Mouse (Mus musculus): ENCODE measurements at regions not wholly inside any gene's neighbourhood (a gene's known extent, or its start where the extent isn't known, plus 50 kb on each side); places are given as distances from the start of the nearest gene placed in this dataset.

DNA sequence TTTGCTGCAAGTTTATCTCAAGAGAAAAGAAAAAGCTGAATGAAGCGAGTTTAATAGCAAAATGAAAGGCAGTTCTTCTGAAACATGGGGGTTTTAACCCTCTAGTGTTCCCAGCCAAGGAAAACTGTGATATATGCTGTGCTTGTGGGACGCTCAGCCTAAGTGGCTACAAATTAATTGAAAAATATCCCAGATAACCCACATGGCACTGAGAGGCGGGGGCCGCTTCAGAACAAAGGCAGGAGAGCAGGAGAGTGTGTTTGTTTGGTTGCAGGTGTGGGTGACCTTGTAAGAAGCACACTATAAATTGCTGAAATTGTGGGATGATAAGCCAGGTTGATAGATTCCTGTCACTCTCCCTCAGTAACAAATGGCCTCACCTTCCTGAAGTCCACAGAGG lies 154.7 kb upstream of the Mpped2 start:
- no peak for DNase-seq (ENCODE audit: low spot score)

DNA sequence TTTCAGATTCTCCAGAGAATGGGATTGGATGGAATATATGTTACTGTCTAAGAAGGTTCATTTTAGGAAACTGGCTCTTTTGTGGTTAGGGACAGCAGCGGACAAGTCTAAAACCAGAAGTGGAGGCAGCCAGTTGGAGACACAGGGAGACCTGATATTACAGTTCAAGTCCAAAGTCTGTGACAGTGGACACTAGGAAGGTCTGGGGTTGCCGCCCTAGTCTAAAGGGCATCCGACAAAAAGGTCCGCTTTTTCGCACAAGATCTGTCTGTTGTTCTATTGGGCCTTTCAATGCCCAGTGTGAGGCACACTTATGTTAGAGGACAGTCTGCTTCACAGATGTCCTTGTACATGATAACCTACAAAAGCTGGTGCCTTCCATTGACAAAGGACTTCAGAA lies 152.9 kb upstream of the Mpped2 start:
- no peak for DNase-seq (ENCODE audit: low spot score)

GRCm38 (mm10) chr2:106547117-106547516 lies 146.0 kb upstream of the Mpped2 start:
- no peak for DNase-seq (ENCODE audit: low spot score)

DNA sequence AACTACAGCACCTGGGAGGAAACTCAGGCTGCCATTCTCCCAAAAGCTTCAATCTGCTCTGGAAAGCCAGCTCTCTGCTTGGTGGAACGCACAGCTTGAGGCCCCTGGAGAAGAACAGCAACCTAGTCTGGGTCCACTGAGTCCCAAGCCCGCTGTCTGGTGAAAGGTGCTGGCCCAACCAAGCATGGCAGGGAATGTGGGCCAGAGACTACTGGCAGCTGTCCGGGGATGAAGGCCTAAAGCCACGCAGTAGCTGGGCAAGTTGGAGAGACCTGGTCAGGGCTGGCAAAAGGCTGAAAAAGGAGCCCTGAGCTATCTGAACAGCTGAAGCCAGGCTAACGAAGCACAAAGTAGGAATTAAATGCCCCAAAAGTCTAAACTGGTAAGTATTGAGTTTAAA lies 139.4 kb upstream of the Mpped2 start:
- no peak for DNase-seq (ENCODE audit: low spot score)

- DNase-seq (ENCODE audit: low spot score), result no peak
Measured at GRCm38 (mm10) chr2:106561571-106562090, 131.4 kb upstream of the Mpped2 start.

DNA sequence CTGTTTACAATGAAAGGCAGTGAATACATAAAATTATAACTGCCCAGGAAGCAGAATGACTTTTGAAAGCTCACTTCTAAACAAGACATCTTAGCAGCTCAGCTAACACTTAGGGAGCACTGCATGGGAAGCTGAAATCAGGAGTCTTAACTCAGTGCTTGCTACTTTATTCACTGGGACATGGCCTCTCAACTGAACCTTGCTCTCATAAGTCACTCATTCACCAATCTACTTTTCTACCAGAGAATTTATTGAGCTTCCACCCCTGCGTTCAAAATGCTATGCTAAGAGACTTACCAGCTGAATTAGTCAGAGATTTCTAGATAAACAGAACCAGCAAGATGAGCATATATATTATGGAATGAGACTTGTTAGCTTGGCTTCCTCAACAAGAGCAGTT lies 122.8 kb upstream of the Mpped2 start:
- no peak for DNase-seq (ENCODE audit: low spot score)

DNA sequence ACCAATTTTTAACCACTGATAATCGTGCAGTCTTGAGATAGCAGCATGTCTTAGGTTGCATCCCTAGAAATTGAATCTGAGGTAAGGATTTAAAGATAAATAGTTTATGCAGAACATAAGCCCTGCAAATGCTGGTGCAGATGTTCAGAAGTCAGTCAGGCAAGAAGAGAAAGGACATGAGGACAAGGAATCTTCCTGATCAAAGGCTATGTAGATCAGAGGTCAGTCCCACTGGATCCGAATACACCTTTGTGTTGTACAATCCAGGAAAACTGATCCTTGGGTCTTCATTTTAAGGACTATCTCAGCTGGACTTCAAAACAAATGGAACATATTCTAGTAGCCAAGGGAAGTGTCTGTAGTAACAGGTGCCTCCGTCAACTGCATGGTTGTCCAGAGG lies 121.7 kb upstream of the Mpped2 start:
- DNase-seq (ENCODE audit: low spot score), result no peak

GRCm38 (mm10) chr2:106571913-106572312 lies 121.2 kb upstream of the Mpped2 start:
- no peak for DNase-seq (ENCODE audit: low spot score)

GRCm38 (mm10) chr2:106576746-106577323 lies 116.2 kb upstream of the Mpped2 start:
- DNase-seq (ENCODE audit: low spot score), result no peak

DNA sequence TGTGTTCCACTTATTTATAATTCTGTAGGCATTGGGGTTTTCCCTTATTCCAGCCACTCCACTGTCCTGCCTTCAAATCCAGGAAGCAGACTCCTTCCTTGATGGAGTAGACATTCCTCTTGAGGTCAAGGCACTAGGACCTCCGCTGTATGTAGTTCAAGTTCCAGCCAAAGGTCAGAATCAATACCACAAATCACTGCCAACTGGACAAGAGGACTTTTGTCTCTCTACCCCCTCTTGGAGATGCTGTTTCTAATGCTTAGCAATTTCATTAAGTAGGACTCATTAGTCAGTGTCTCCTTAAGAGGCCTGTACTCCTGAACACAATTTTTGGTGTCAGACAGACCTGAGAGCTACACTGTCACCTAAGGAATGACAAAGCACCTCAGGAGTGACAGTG lies 115.0 kb upstream of the Mpped2 start:
- no peak for DNase-seq (ENCODE audit: low spot score)

DNA sequence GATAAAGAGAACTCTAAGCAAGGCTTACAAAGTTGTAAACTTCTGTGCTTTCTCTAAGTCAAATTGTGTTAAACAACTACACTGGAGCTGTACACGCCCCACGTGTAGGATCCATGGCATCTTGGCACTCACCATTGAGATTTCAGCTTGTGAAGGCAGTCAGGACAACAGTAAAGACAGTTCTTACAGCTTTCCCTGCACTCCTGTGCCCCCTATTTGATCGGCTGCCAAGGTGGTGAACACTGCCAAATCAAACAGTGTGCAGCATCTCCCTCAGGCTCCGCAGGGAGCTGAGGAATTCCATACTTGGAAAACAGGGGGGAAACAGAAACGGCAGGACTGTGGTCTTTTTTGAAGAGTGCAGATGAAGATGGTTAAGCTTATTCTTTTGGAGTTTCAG lies 112.4 kb upstream of the Mpped2 start:
- DNase-seq (ENCODE audit: low spot score), result peak; percentile 48

DNA sequence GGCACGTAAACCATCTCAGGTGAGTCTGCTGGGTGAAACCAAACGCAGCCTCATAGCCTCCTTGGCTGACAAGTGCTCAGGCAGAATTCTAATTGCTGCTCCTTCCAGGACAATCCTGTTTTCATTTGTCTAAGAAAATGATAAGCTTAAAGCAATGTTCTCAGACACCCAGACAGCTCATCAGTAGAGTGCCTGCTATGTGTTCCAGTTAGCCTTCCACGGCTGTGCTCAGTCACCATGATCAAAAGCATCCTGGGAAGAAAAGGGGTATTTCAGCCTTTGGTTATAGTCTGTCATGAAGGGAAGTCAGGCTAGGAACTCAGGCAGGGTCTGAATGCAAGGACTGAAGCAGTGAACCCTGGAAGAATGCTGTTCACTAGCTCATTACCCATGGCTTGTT lies 71.8 kb upstream of the Mpped2 start:
- DNase-seq (ENCODE audit: low spot score), result no peak

GRCm38 (mm10) chr2:106622326-106622725 lies 70.7 kb upstream of the Mpped2 start:
- DNase-seq (ENCODE audit: low spot score), result peak; percentile 44

- DNase-seq (ENCODE audit: low spot score), result no peak
Measured at GRCm38 (mm10) chr2:106623680-106624079, 69.4 kb upstream of the Mpped2 start.

DNA sequence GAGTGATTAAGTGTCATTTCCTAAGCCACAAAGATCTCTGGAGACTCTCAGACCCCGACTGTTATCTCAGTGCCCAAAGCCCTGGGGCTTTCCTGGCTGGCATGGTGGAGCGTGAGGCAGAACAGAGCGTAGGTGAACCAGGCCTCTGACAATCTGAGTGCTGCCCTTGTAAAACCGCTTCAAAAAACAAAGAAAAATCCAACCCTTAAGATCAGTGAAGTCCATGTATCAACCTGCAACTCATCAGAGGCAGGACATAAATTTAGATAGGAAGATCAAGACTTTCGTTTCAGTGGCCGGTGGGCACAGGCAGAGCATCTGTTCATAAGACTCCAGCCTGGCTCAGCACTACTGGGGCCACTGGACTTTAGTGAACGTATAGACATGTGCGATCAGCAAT lies 61.1 kb upstream of the Mpped2 start:
- no peak for DNase-seq (ENCODE audit: low spot score)
